Mouse (Mus musculus) neural tube, embryonic 15.5 days (tissue): ENCODE measurements around the gene Nt5c2. TPM values are rescaled to one million over a fixed set of nuclear protein-coding genes. Genes with fewer than 3 reads are reported as not detected.

ENCODE experiments used
- ATAC-seq: fragments of 200-750 bp; cut with Nextera tagmentation; 2 replicates; pipeline ENCODE4 v1.8.0; 2017; ENCODE audit warnings: mild to moderate bottlenecking, moderate TSS enrichment, moderate library complexity; ENCODE audit not compliant: low FRiP score
- H3K27ac ChIP-seq: fragments of 300-500 bp; sonication (generic); replicated peaks from 2 replicates; pipeline ENCODE4 v1.5.1; 2015; ENCODE audit warnings: mild to moderate bottlenecking, inconsistent platforms
- H3K27me3 ChIP-seq: fragments of 300-500 bp; sonication (generic); replicated peaks from 2 replicates; pipeline ENCODE4 v1.6.1; 2015; ENCODE audit warnings: inconsistent platforms
- H3K36me3 ChIP-seq: fragments of 300-500 bp; sonication (generic); 2 replicates; pipeline ENCODE4 v1.6.1; 2015; ENCODE audit warnings: inconsistent platforms
- H3K4me1 ChIP-seq: fragments of 300-500 bp; sonication (generic); 2 replicates; pipeline ENCODE4 v1.6.1; 2015; ENCODE audit warnings: inconsistent platforms
- H3K4me2 ChIP-seq: fragments of 300-500 bp; sonication (generic); 2 replicates; pipeline ENCODE4 v1.6.1; 2015; ENCODE audit warnings: inconsistent platforms, mild to moderate bottlenecking, moderate library complexity
- H3K4me3 ChIP-seq: fragments of 300-500 bp; sonication (generic); replicated peaks from 2 replicates; pipeline ENCODE4 v1.5.1; 2015; ENCODE audit warnings: mild to moderate bottlenecking, inconsistent platforms
- H3K9ac ChIP-seq: fragments of 300-500 bp; sonication (generic); replicated peaks from 2 replicates; pipeline ENCODE4 v1.6.1; 2015; ENCODE audit warnings: mild to moderate bottlenecking, inconsistent platforms
- H3K9me3 ChIP-seq: fragments of 300-500 bp; sonication (generic); replicated peaks from 2 replicates; pipeline ENCODE4 v1.6.1; 2016; ENCODE audit warnings: inconsistent platforms
- WGBS: fragments of 180-500 bp; shearing (Covaris S2); methylation state at CpG from one replicate; pipeline ENCODE4 v1.1.7; 2015; ENCODE audit warnings: mixed read lengths; 5-methylcytosine and 5-hydroxymethylcytosine counted together
- polyA plus RNA-seq: library from polyadenylated mRNA; unstranded; fragments of >200 nt; fragmentation: Nextera tagmentation; extraction: Ambion mirVana; gene quantifications from 2 replicates; pipeline ENCODE4 v1.2.1, GENCODE M21; 2015

Nt5c2 gene
- polyA plus RNA-seq, 1 experiment from 2014 or later = 72.1 TPM

GRCm38 (mm10) chr19:46835339-46835738, 179.6 kb downstream of the Nt5c2 start:
- 76% methylated on average over 4 of the region's 4 CpGs for WGBS
- Histone ChIP-seq H3K27me3 (no peaks in the 10 kb centered on the region), H3K4me1 (peaks cover 3% of the 10 kb centered on the region; the same call in 1 of the 2 replicates), H3K9ac (no peak overlapping the region), H3K4me2 (no peak overlapping the region), H3K9me3 (no peaks in the 10 kb centered on the region), H3K4me3 (no peak overlapping the region), H3K36me3 (no peaks in the 10 kb centered on the region), H3K27ac (no peak overlapping the region)
- ATAC-seq = no peak

- no peaks in the 10 kb centered on the region for H3K4me1 ChIP-seq
- ATAC-seq = no peak
- H3K4me2 ChIP-seq = no peak overlapping the region
- no peak overlapping the region for H3K27ac ChIP-seq
- H3K9ac ChIP-seq = no peak overlapping the region
- no peaks in the 10 kb centered on the region for H3K27me3 ChIP-seq
- H3K4me3 ChIP-seq = no peak overlapping the region
- 90% methylated on average over 5 of the region's 5 CpGs for WGBS
- H3K9me3 ChIP-seq = no peaks in the 10 kb centered on the region
- H3K36me3 ChIP-seq = no peaks in the 10 kb centered on the region
Observed at GRCm38 (mm10) chr19:46834301-46834700, 180.7 kb downstream of the Nt5c2 start.

Other genes starting within 250 kb of the Nt5c2 start
- gene Ina, start 455 bp downstream of the Nt5c2 start, polyA plus RNA-seq = 385 and 491 TPM in 2 replicates
- 31.0 and 34.5 TPM in 2 replicates for gene Pcgf6, start 35.8 kb upstream of the Nt5c2 start, polyA plus RNA-seq
- 4.9 and 5.6 TPM in 2 replicates for gene Taf5, start 52.6 kb upstream of the Nt5c2 start, polyA plus RNA-seq
- 1,500 and 1,925 TPM in 2 replicates for gene Usmg5, start 75.5 kb upstream of the Nt5c2 start, polyA plus RNA-seq
- gene Pdcd11, start 75.6 kb upstream of the Nt5c2 start, polyA plus RNA-seq = 4.8 and 5.7 TPM in 2 replicates
- gene Calhm2, start 123.1 kb upstream of the Nt5c2 start, polyA plus RNA-seq = 1.3 and 3.0 TPM in 2 replicates
- not detected in 2 replicates for gene Calhm1, start 129.1 kb upstream of the Nt5c2 start, polyA plus RNA-seq
- gene Calhm3, start 142.6 kb upstream of the Nt5c2 start, polyA plus RNA-seq = 0.18 TPM in 1 of 2 replicates, not detected in the other
- 13.7 and 15.4 TPM in 2 replicates for gene Neurl1a, start 163.7 kb upstream of the Nt5c2 start, polyA plus RNA-seq